Mouse (Mus musculus) neural tube, embryonic 12.5 days (tissue): ENCODE results near the gene Mier1. TPM values are rescaled to one million over a fixed set of nuclear protein-coding genes. Genes with fewer than 3 reads are reported as not detected.
A peak's percentile ranks its signal among the peaks of the same experiment; 100 is the strongest.

Experiments
- ATAC-seq: fragments of 200-750 bp; cut with Nextera tagmentation; 2 replicates; pipeline ENCODE4 v1.8.0; 2017; ENCODE audit warnings: low read depth, mild to moderate bottlenecking, moderate TSS enrichment, moderate library complexity; ENCODE audit not compliant: low FRiP score
- H3K27ac ChIP-seq: fragments of 300-500 bp; sonication (generic); 2 replicates; pipeline ENCODE4 v1.5.1; 2016
- H3K27me3 ChIP-seq: fragments of 300-500 bp; sonication (generic); replicated peaks from 2 replicates; pipeline ENCODE4 v1.6.1; 2016; ENCODE audit warnings: mild to moderate bottlenecking
- H3K36me3 ChIP-seq: fragments of 300-500 bp; sonication (generic); 2 replicates; pipeline ENCODE4 v1.6.1; 2016; ENCODE audit warnings: mild to moderate bottlenecking
- H3K4me1 ChIP-seq: fragments of 300-500 bp; sonication (generic); 2 replicates; pipeline ENCODE4 v1.6.1; 2016
- H3K4me2 ChIP-seq: fragments of 300-500 bp; sonication (generic); replicated peaks from 2 replicates; pipeline ENCODE4 v1.6.1; 2016; ENCODE audit warnings: mild to moderate bottlenecking
- H3K4me3 ChIP-seq: fragments of 300-500 bp; sonication (generic); 2 replicates; pipeline ENCODE4 v1.5.1; 2016
- H3K9ac ChIP-seq: fragments of 300-500 bp; sonication (generic); 2 replicates; pipeline ENCODE4 v1.6.1; 2016; ENCODE audit warnings: mild to moderate bottlenecking
- H3K9me3 ChIP-seq: fragments of 300-500 bp; sonication (generic); 2 replicates; pipeline ENCODE4 v1.6.1; 2016; ENCODE audit warnings: mild to moderate bottlenecking
- WGBS: fragments of 180-500 bp; shearing (Covaris S2); methylation state at CpG from one replicate; pipeline ENCODE4 v1.1.7; 2016; 5-methylcytosine and 5-hydroxymethylcytosine counted together
- polyA plus RNA-seq: library from polyadenylated mRNA; unstranded; fragments of >200 nt; fragmentation: Nextera tagmentation; extraction: Ambion mirVana; gene quantifications from 2 replicates; pipeline ENCODE4 v1.2.1, GENCODE M21; 2016

Mier1 gene
- polyA plus RNA-seq, 1 experiment from 2014 or later: 33.6 TPM

- Histone ChIP-seq H3K4me1 (0 out of 2 replicates have a peak, but pooled peaks cover 5% of the 10 kb centered on the region), H3K9ac (no peak overlapping the region), H3K27ac (no peak overlapping the region), H3K4me3 (no peak overlapping the region), H3K4me2 (no peak overlapping the region), H3K27me3 (no peaks in the 10 kb centered on the region), H3K9me3 (no peaks in the 10 kb centered on the region), H3K36me3 (peaks cover 30% of the 10 kb centered on the region)
- 81% methylated on average over 7 of the region's 7 CpGs for WGBS
- ATAC-seq: no peak
Observed at GRCm38 (mm10) chr4:103174001-103174400, 59.8 kb downstream of the Mier1 start.

- Histone ChIP-seq H3K4me2 (no peak overlapping the region), H3K36me3 (peaks cover 10% of the 10 kb centered on the region), H3K27ac (no peak overlapping the region), H3K4me1 (peaks cover 19% of the 10 kb centered on the region), H3K27me3 (no peaks in the 10 kb centered on the region), H3K9ac (no peak overlapping the region), H3K9me3 (no peaks in the 10 kb centered on the region), H3K4me3 (no peak overlapping the region)
- WGBS: 86% methylated on average over 1 of the region's 1 CpGs
- ATAC-seq: no peak
Observed at GRCm38 (mm10) chr4:103177681-103178080, 63.5 kb downstream of the Mier1 start.

GRCm38 (mm10) chr4:103178635-103179318 lies 64.6 kb downstream of the Mier1 start:
- no peaks in the 10 kb centered on the region for H3K27me3 ChIP-seq
- H3K4me2 ChIP-seq: no peak overlapping the region
- no peak overlapping the region for H3K4me3 ChIP-seq
- no peak overlapping the region for H3K27ac ChIP-seq
- no peaks in the 10 kb centered on the region for H3K9me3 ChIP-seq
- H3K4me1 ChIP-seq: peaks cover 19% of the 10 kb centered on the region
- H3K36me3 ChIP-seq: peaks cover 18% of the 10 kb centered on the region
- no peak for ATAC-seq
- no peak overlapping the region for H3K9ac ChIP-seq
- 85% methylated on average over 7 of the region's 7 CpGs for whole genome bisulfite sequencing

GRCm38 (mm10) chr4:103179581-103179980 lies 65.4 kb downstream of the Mier1 start:
- Histone ChIP-seq H3K9ac (no peak overlapping the region), H3K36me3 (peaks cover 20% of the 10 kb centered on the region), H3K4me3 (no peak overlapping the region), H3K9me3 (no peaks in the 10 kb centered on the region), H3K4me1 (peaks cover 19% of the 10 kb centered on the region), H3K27ac (no peak overlapping the region), H3K4me2 (no peak overlapping the region), H3K27me3 (no peaks in the 10 kb centered on the region)
- ATAC-seq: peak; percentile 26; the same call in 1 of the 2 replicates
- WGBS: 44% methylated on average over 3 of the region's 3 CpGs

- WGBS: 35% methylated on average over 8 of the region's 8 CpGs
- ATAC-seq: peak; percentile 77
- Histone ChIP-seq H3K36me3 (peaks cover 21% of the 10 kb centered on the region; the same call in 1 of the 2 replicates), H3K27ac (no peak overlapping the region), H3K9ac (no peak overlapping the region), H3K27me3 (no peaks in the 10 kb centered on the region), H3K9me3 (no peaks in the 10 kb centered on the region), H3K4me1 (peaks cover 19% of the 10 kb centered on the region), H3K4me2 (no peak overlapping the region), H3K4me3 (no peak overlapping the region)
Observed at GRCm38 (mm10) chr4:103180300-103180888, 66.2 kb downstream of the Mier1 start.

GRCm38 (mm10) chr4:103188786-103189640 lies 74.8 kb downstream of the Mier1 start:
- H3K36me3 ChIP-seq: peaks cover 44% of the 10 kb centered on the region
- no peak overlapping the region for H3K27ac ChIP-seq
- no peaks in the 10 kb centered on the region for H3K4me1 ChIP-seq
- H3K4me2 ChIP-seq: no peak overlapping the region
- ATAC-seq: no peak
- no peak overlapping the region for H3K9ac ChIP-seq
- H3K9me3 ChIP-seq: no peaks in the 10 kb centered on the region
- H3K4me3 ChIP-seq: no peak overlapping the region
- 87% methylated on average over 8 of the region's 8 CpGs for WGBS
- no peaks in the 10 kb centered on the region for H3K27me3 ChIP-seq

- H3K36me3 ChIP-seq: peaks cover 30% of the 10 kb centered on the region
Observed at GRCm38 (mm10) chr4:103192421-103192820, 78.2 kb downstream of the Mier1 start.

GRCm38 (mm10) chr4:103197401-103197800 lies 83.2 kb downstream of the Mier1 start:
- Histone ChIP-seq H3K9me3 (no peaks in the 10 kb centered on the region), H3K9ac (no peak overlapping the region), H3K27ac (no peak overlapping the region), H3K27me3 (no peaks in the 10 kb centered on the region), H3K4me1 (no peaks in the 10 kb centered on the region), H3K4me2 (no peak overlapping the region), H3K4me3 (no peak overlapping the region), H3K36me3 (peaks cover 19% of the 10 kb centered on the region)
- WGBS: 96% methylated on average over 8 of the region's 8 CpGs
- no peak for ATAC-seq

More at GRCm38 (mm10) chr4:103192421-103192820, 78.2 kb downstream of the Mier1 start:
- 82% methylated on average over 2 of the region's 2 CpGs for WGBS
- Histone ChIP-seq H3K4me2 (no peak overlapping the region), H3K9ac (no peak overlapping the region), H3K27ac (no peak overlapping the region), H3K9me3 (no peaks in the 10 kb centered on the region), H3K4me3 (no peak overlapping the region), H3K4me1 (no peaks in the 10 kb centered on the region), H3K27me3 (no peaks in the 10 kb centered on the region)
- ATAC-seq: no peak

GRCm38 (mm10) chr4:103199086-103199485 lies 84.9 kb downstream of the Mier1 start:
- 47% methylated on average over 4 of the region's 4 CpGs for WGBS
- H3K4me1 ChIP-seq: no peaks in the 10 kb centered on the region
- H3K36me3 ChIP-seq: peaks cover 11% of the 10 kb centered on the region; the same call in 1 of the 2 replicates

GRCm38 (mm10) chr4:103200046-103200445 lies 85.9 kb downstream of the Mier1 start:
- ATAC-seq: no peak
- no peaks in the 10 kb centered on the region for H3K9me3 ChIP-seq
- no peak overlapping the region for H3K9ac ChIP-seq
- H3K27ac ChIP-seq: no peak overlapping the region
- WGBS: 97% methylated on average over 1 of the region's 1 CpGs
- H3K4me3 ChIP-seq: no peak overlapping the region
- H3K4me1 ChIP-seq: no peaks in the 10 kb centered on the region
- H3K4me2 ChIP-seq: no peak overlapping the region
- H3K27me3 ChIP-seq: no peaks in the 10 kb centered on the region
- peaks cover 17% of the 10 kb centered on the region; the same call in 1 of the 2 replicates for H3K36me3 ChIP-seq

More at GRCm38 (mm10) chr4:103199086-103199485, 84.9 kb downstream of the Mier1 start:
- H3K27me3 ChIP-seq: no peaks in the 10 kb centered on the region
- H3K4me2 ChIP-seq: no peak overlapping the region
- no peaks in the 10 kb centered on the region for H3K9me3 ChIP-seq
- no peak overlapping the region for H3K27ac ChIP-seq
- no peak overlapping the region for H3K4me3 ChIP-seq
- no peak overlapping the region for H3K9ac ChIP-seq
- no peak for ATAC-seq

GRCm38 (mm10) chr4:103203646-103204045 lies 89.5 kb downstream of the Mier1 start:
- no peaks in the 10 kb centered on the region for H3K4me1 ChIP-seq
- H3K4me3 ChIP-seq: no peak overlapping the region
- H3K27me3 ChIP-seq: no peaks in the 10 kb centered on the region
- peaks cover 37% of the 10 kb centered on the region for H3K36me3 ChIP-seq
- 75% methylated on average over 2 of the region's 2 CpGs for WGBS
- H3K27ac ChIP-seq: no peak overlapping the region
- H3K9ac ChIP-seq: no peak overlapping the region
- no peak for ATAC-seq
- H3K9me3 ChIP-seq: no peaks in the 10 kb centered on the region
- no peak overlapping the region for H3K4me2 ChIP-seq

- H3K36me3 ChIP-seq: peaks cover 41% of the 10 kb centered on the region
- H3K9ac ChIP-seq: no peak overlapping the region
- H3K4me2 ChIP-seq: no peak overlapping the region
- no peaks in the 10 kb centered on the region for H3K9me3 ChIP-seq
- WGBS: 88% methylated on average over 1 of the region's 1 CpGs
- no peak for ATAC-seq
- H3K27ac ChIP-seq: no peak overlapping the region
- H3K27me3 ChIP-seq: no peaks in the 10 kb centered on the region
- peaks cover 5% of the 10 kb centered on the region for H3K4me1 ChIP-seq
- no peak overlapping the region for H3K4me3 ChIP-seq
Observed at GRCm38 (mm10) chr4:103208553-103208952, 94.4 kb downstream of the Mier1 start.
